Mouse (Mus musculus): Measurements from ENCODE around the gene Gm10352.
"Not testable (repeated sequence)": the region's sequence is repeated elsewhere in the genome, so short reads cannot be mapped to it uniquely, and the experiment has no call there.

The Gm10352 gene

DNA sequence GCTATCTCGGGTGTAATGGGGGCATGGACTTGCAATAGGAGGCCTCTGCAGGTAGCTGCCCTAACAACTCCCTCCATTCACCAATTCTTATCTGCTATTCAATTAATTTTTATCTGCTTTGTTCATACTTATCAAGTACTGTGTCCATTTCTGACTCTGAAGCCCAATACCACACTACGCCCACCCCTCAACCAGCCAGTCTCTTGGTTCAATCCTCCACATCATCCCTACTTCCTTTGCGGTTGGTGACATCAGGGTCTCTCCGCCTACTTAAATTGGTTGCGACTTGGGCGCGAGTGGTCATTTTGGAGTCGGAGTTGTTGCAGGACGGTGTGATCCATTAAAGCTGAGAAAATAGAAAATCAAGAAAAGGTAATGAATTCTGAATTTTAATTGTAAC, at the start of gene Gm10352:
TSS of gene Gm10352 (plus strand) at position 301 of the 400 bp plus-strand sequence.
- DNase-seq (ENCODE audit: low read depth), result not testable (repeated sequence)

DNA sequence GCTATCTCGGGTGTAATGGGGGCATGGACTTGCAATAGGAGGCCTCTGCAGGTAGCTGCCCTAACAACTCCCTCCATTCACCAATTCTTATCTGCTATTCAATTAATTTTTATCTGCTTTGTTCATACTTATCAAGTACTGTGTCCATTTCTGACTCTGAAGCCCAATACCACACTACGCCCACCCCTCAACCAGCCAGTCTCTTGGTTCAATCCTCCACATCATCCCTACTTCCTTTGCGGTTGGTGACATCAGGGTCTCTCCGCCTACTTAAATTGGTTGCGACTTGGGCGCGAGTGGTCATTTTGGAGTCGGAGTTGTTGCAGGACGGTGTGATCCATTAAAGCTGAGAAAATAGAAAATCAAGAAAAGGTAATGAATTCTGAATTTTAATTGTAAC, 31.5 kb downstream of the Gm10352 start, which contains the start of gene Gm29289:
TSS of gene Gm29289 (plus strand) at position 301 of the 400 bp plus-strand sequence.
- DNase-seq (ENCODE audit: low read depth), result not testable (repeated sequence)
